9 mouse cellular contexts compared by ENCODE assay signal in the genomic region with DNA sequence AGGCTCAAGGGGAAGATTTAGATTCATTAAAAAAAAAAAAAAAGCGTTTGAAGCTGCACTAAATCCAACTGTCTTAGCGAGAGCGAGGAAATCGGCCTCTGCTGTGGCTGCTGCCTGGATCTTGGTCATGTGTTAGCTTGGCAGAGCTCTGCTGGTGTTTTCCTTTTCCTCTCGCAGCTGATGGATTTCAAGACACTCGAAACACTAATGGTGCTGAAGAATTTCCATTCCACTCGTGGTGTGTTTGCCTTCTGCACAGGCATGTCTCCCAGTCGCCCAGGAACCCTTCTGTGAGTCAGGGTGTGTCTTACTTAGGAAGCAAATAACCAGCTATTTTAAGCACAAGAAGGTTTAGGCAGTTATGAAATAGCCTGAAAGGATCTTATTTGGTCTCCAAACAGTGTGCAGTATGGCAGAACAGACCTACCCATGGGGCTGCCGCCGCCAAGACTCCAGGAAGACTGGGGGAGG. TPM values are rescaled to one million over a fixed set of nuclear protein-coding genes. Genes with fewer than 3 reads are reported as not detected.
DNase-seq lines count a peak whose midpoint lies in the region; ATAC-seq lines count a peak whose summit lies in the region.
"Had no signal": no experiment of that assay in that cellular context is flagged by ENCODE, and none has a peak within 500 bp of the region (broad histone marks: within the 10 kb centered on the region; RNA-seq: fewer than 3 reads in every experiment).

No protein-coding gene starts in this region.

- H3K9me3 ChIP-seq in stomach, embryonic 14.5 days (ENCODE audit: control insufficient read depth, low read depth, low read length), result no peaks in the 10 kb centered on the region

- no peaks in the 10 kb centered on the region for H3K27me3 ChIP-seq in stomach, embryonic 14.5 days (ENCODE audit: control insufficient read depth, insufficient read depth, low read length)

- no peak for DNase-seq in cerebellum, adult 11-12 months
- DNase-seq in 3T3-L1 (ENCODE audit: low read depth, low spot score), result peak; percentile 21
- peak; percentile 68 to 80 for DNase-seq in frontal cortex, adult 2 months (ENCODE audit: extremely low spot score in 1 of 2, low spot score in 1 of 2)
- DNase-seq in kidney, postnatal 4 days, result peak; percentile 21 to 48
- peak; percentile 88 for DNase-seq in lung, postnatal 36 days
- no peak for DNase-seq in thymus, postnatal 25 days

- H3K4me2 ChIP-seq in stomach, embryonic 14.5 days (replicated peaks; ENCODE audit: low read depth, low read length), result 0 out of 2 replicates have a peak overlapping the region, but pooled peaks have one; percentile 2

- H3K27ac ChIP-seq in stomach, embryonic 14.5 days (ENCODE audit: low read length), result peak overlapping the region; percentile 68; the same call in 1 of the 2 replicates

- H3K36me3 ChIP-seq in stomach, embryonic 14.5 days (ENCODE audit: control insufficient read depth, insufficient read depth, low read length), result no peaks in the 10 kb centered on the region

- WGBS in stomach, embryonic 14.5 days, result 28% methylated on average over 10 of the region's 10 CpGs

- no peak overlapping the region for H3K4me3 ChIP-seq in stomach, embryonic 14.5 days (ENCODE audit: low read depth, low read length)

- peaks cover 9% of the 10 kb centered on the region; the same call in 1 of the 2 replicates for H3K4me1 ChIP-seq in stomach, embryonic 14.5 days (ENCODE audit: control insufficient read depth, insufficient read depth, low read length)

- ATAC-seq in cerebellum, adult (ENCODE audit: insufficient number of reproducible peaks, low FRiP score, low TSS enrichment), result 0 out of 2 replicates have a peak, but pooled peaks have one; percentile 47
- peak; percentile 66; the same call in 1 of the 2 replicates for ATAC-seq in stomach, embryonic 14.5 days (ENCODE audit: insufficient number of reproducible peaks, insufficient read depth, low FRiP score, low read depth)

- no peak overlapping the region for H3K9ac ChIP-seq in stomach, embryonic 14.5 days (replicated peaks; ENCODE audit: low read depth, low read length)

RNA-seq across cellular contexts. Expression of a gene that starts 1.1 kb away (rescaled TPM):
- 0.10 and 0.19 TPM in 2 replicates for polyA plus RNA-seq in frontal cortex, adult 2 months (2012; rRNA removed)
- polyA plus RNA-seq in stomach, embryonic 14.5 days (2014; fragmentation: Nextera tagmentation; extraction: Ambion mirVana), result 0.14 TPM in 1 of 2 replicates, not detected in the other
- polyA plus RNA-seq: liver, embryonic 16.5 days had no signal

RNA-seq across cellular contexts. Expression of a gene that starts 29.7 kb away (rescaled TPM):
- 89.6 and 91.4 TPM in 2 replicates for polyA plus RNA-seq in frontal cortex, adult 2 months (2012; rRNA removed)
- polyA plus RNA-seq in stomach, embryonic 14.5 days (2014; fragmentation: Nextera tagmentation; extraction: Ambion mirVana), result 182 and 194 TPM in 2 replicates

Comparison
In these comparisons a context has a peak if more than half of its experiments do, and no peak if none do; other contexts are left out.
1. DNase-seq: peak in 3T3-L1 (single experiment), frontal cortex, adult 2 months (2 of 2), kidney, postnatal 4 days (2 of 2) and lung, postnatal 36 days (single experiment); none in cerebellum, adult 11-12 months (single experiment) and thymus, postnatal 25 days (single experiment).